Mouse (Mus musculus) CH12.LX (cell line): ENCODE measurements at regions not wholly inside any gene's neighbourhood (a gene's known extent, or its start where the extent isn't known, plus 50 kb on each side); places are given as distances from the start of the nearest gene placed in this dataset.

ENCODE experiments used
- CTCF ChIP-seq, 2 experiments: IDR thresholded peaks in 1 of 2; conservative IDR thresholded peaks in 1 of 2; 2 replicates each; pipeline ENCODE4 v1.5.1; 2011 to 2012; ENCODE audit warnings: low read depth in 2 of 2, low read length in 2 of 2, improper control_type of control experiment in 1 of 2, inconsistent platforms in 1 of 2, mild to moderate bottlenecking in 1 of 2, moderate library complexity in 1 of 2
- E2F4 ChIP-seq: IDR thresholded peaks from 2 replicates; pipeline ENCODE4 v1.6.1; 2011; ENCODE audit warnings: low read depth, low read length, improper control_type of control experiment; ENCODE audit not compliant: insufficient replicate concordance
- ETS1 ChIP-seq: conservative IDR thresholded peaks from 2 replicates; pipeline ENCODE4 v1.6.1; 2012; ENCODE audit warnings: low read depth, mild to moderate bottlenecking, inconsistent platforms, low read length, improper control_type of control experiment, moderate library complexity
- GABPA ChIP-seq: IDR thresholded peaks from 2 replicates; pipeline ENCODE4 v1.6.1; 2012; ENCODE audit warnings: low read depth, low read length, improper control_type of control experiment, inconsistent platforms; ENCODE audit not compliant: insufficient replicate concordance
- KAT2A ChIP-seq: IDR thresholded peaks from 2 replicates; pipeline ENCODE4 v1.6.1; 2012; ENCODE audit warnings: low read length, improper control_type of control experiment, inconsistent platforms; ENCODE audit not compliant: insufficient replicate concordance
- MAFK ChIP-seq: IDR thresholded peaks from 2 replicates; pipeline ENCODE4 v1.6.1; 2011; ENCODE audit warnings: low read length, improper control_type of control experiment; ENCODE audit not compliant: insufficient replicate concordance
- MAZ ChIP-seq: IDR thresholded peaks from 2 replicates; pipeline ENCODE4 v1.6.1; 2012; ENCODE audit warnings: low read depth, mild to moderate bottlenecking, inconsistent platforms, low read length, improper control_type of control experiment, moderate library complexity
- NRF1 ChIP-seq: IDR thresholded peaks from 2 replicates; pipeline ENCODE4 v1.6.1; 2014; ENCODE audit warnings: low read depth, mild to moderate bottlenecking, inconsistent platforms, low read length, improper control_type of control experiment, moderate library complexity
- POLR2A ChIP-seq: IDR thresholded peaks from 2 replicates; pipeline ENCODE4 v1.6.1; 2011; ENCODE audit warnings: low read depth, mild to moderate bottlenecking, improper control_type of control experiment, low read length
- POLR2AphosphoS2 ChIP-seq: IDR thresholded peaks from 2 replicates; pipeline ENCODE4 v1.6.1; 2011; ENCODE audit warnings: low read depth, low read length, improper control_type of control experiment
- RAD21 ChIP-seq: IDR thresholded peaks from 2 replicates; pipeline ENCODE4 v1.6.1; 2011; ENCODE audit warnings: low read depth, mild to moderate bottlenecking, low read length, improper control_type of control experiment, moderate library complexity
- RCOR1 ChIP-seq: conservative IDR thresholded peaks from 2 replicates; pipeline ENCODE4 v1.6.1; 2012; ENCODE audit warnings: low read depth, mild to moderate bottlenecking, inconsistent platforms, low read length, improper control_type of control experiment
- ZC3H11A ChIP-seq: IDR thresholded peaks from 2 replicates; pipeline ENCODE4 v1.6.1; 2012; ENCODE audit warnings: low read depth, mild to moderate bottlenecking, inconsistent platforms, low read length, improper control_type of control experiment

DNA sequence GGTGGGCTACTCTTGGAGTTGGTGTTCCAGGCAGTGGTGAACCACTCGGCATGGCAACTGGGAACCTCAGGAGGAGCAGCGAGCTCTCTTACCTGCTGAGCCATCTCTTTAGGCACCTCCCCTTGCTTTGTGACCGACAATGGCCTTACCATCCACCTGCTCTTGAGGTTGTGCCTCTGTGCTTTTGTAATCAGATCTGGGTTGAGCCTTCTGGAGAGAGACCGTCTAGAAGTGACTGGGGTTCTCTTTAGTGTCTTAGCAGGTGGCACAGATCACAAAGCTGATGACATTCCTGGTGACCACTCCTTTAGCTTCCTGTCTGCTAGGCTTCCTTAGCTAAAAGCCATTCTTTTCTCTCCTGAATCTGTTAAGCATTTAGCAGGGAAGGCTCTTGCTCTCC lies 191.7 kb downstream of the Enc1 start:
- TF ChIP-seq POLR2AphosphoS2 (no peak), POLR2A (no peak), CTCF (conservative IDR thresholded peaks at IDR 0.05 in 1 of 2, IDR thresholded peaks at IDR 0.05 in 1 of 2; ENCODE audit: low read depth in 2 of 2, low read length in 2 of 2) (no peak), MAZ (no peak), ZC3H11A (no peak), ETS1 (no peak), NRF1 (no peak), RCOR1 (no peak), MAFK (no peak), RAD21 (no peak), KAT2A (no peak), GABPA (no peak), E2F4 (no peak)
